Mouse (Mus musculus) bone marrow, adult 2 months (tissue): Measurements from ENCODE around the gene Ryr1. TPM values are rescaled to one million over a fixed set of nuclear protein-coding genes. Genes with fewer than 3 reads are reported as not detected.

Experiments used
- H3K27ac ChIP-seq: fragments of 200-500 bp; 2 replicates; pipeline ENCODE4 v1.5.1; 2012; ENCODE audit warnings: low read depth, mild to moderate bottlenecking, control low read depth, inconsistent platforms, low read length; ENCODE audit not compliant: control insufficient read depth, poor library complexity, insufficient read depth
- H3K4me1 ChIP-seq: fragments of 200-500 bp; 2 replicates; pipeline ENCODE4 v1.6.1; 2011; ENCODE audit warnings: low read length; ENCODE audit not compliant: control insufficient read depth, insufficient read depth
- H3K4me3 ChIP-seq: fragments of 200-500 bp; replicated peaks from 2 replicates; pipeline ENCODE3; 2011; ENCODE audit warnings: mild to moderate bottlenecking, low read depth, low read length, control low read depth; ENCODE audit not compliant: control insufficient read depth
- CTCF ChIP-seq: fragments of 200-500 bp; IDR thresholded peaks from 2 replicates; pipeline ENCODE4 v1.5.1; 2011; ENCODE audit warnings: low read length, control low read depth; ENCODE audit not compliant: control insufficient read depth, insufficient read depth
- POLR2A ChIP-seq: fragments of 200-500 bp; IDR thresholded peaks from 2 replicates; pipeline ENCODE4 v1.6.1; 2011; ENCODE audit warnings: low read depth, mild to moderate bottlenecking, control low read depth, low read length, borderline replicate concordance; ENCODE audit not compliant: control insufficient read depth
- WGBS: fragments of 180-500 bp; shearing (Covaris S2); methylation state at CpG from one replicate; pipeline ENCODE4 v1.1.7; 2018; 5-methylcytosine and 5-hydroxymethylcytosine counted together
- polyA plus RNA-seq: library from polyadenylated mRNA; stranded (reverse); fragments of >200 nt; gene quantifications from 2 replicates; pipeline ENCODE4 v1.2.4, GENCODE M21; 2011; ENCODE audit warnings: low replicate concordance; ENCODE audit not compliant: missing spikeins, insufficient read depth, insufficient read length

The Ryr1 gene
- polyA plus RNA-seq, 1 experiment, result 2.7 TPM

DNA sequence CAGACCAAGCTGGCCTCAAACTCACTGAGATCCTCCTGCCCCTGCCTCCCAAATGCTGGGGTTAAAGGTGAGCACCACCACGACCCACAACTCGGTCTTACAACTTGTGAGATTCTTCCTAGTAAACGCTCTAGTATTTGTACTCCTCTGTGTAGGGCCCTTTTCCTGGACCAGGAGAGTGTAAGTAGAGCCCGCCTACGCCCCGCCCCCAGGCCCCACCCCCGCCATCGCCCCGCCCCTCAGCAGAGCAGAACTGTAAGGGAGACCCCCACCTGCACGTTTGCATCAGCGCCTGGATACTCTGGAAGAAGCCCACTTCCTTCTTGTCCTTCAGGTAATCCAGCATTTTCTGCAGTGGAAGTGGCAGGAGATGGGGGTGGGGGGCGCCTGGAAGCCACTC lies 78.4 kb downstream of the Ryr1 start:
- no peak overlapping the region for H3K4me3 ChIP-seq
- H3K27ac ChIP-seq, result no peak overlapping the region
- 19% methylated on average over 12 of the region's 12 CpGs for WGBS
- peaks cover 3% of the 10 kb centered on the region; the same call in 1 of the 2 replicates for H3K4me1 ChIP-seq
- TF ChIP-seq CTCF, result no peak
- no peak for TF ChIP-seq POLR2A

DNA sequence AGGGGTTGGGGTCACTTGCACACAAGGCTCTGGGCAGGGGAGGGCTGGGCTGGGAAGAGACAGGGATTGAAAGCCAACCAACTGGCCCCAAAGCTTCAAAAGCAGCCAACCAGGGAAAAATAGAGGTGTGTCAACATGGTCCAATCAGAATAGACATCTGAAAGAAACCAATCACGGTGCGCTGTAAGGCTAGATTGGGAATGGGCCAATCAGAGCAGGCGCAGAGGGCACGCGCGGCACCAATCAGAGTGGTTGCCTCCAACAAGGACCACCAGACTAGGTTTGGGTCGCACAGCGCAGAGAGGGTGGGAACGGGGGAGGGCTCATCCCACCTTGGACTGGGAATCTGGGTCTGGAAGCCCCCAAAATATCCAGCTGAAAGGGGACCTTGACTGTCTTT lies 80.7 kb downstream of the Ryr1 start:
- Histone ChIP-seq H3K4me3 (no peak overlapping the region), H3K27ac (no peak overlapping the region), H3K4me1 (peaks cover 3% of the 10 kb centered on the region; the same call in 1 of the 2 replicates)
- no peak for TF ChIP-seq CTCF
- TF ChIP-seq POLR2A, result no peak
- WGBS, result 93% methylated on average over 9 of the region's 9 CpGs

DNA sequence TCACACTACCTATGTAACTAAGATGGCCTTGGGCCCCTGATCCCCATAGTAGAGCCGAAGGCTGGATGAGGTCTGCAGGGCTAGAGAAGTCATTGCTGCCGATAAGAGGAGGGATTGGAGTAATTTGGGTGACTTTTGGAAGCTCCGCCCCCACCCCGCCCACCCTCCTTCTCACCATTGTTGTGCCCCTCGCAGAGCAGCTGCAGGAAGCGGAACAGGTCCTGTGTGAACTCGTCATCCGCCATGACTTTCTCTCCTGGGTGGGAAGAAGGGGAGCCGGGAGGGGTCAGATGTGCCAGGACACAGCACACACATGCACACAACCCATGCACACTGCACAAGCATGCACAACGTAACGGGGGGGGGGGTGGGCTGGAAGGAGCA lies 81.3 kb downstream of the Ryr1 start:
- Histone ChIP-seq H3K4me3 (no peak overlapping the region), H3K27ac (0 out of 2 replicates have a peak overlapping the region, but pooled peaks have one; percentile 8), H3K4me1 (peaks cover 3% of the 10 kb centered on the region; the same call in 1 of the 2 replicates)
- TF ChIP-seq POLR2A (no peak), CTCF (no peak)
- 55% methylated on average over 11 of the region's 11 CpGs for WGBS

DNA sequence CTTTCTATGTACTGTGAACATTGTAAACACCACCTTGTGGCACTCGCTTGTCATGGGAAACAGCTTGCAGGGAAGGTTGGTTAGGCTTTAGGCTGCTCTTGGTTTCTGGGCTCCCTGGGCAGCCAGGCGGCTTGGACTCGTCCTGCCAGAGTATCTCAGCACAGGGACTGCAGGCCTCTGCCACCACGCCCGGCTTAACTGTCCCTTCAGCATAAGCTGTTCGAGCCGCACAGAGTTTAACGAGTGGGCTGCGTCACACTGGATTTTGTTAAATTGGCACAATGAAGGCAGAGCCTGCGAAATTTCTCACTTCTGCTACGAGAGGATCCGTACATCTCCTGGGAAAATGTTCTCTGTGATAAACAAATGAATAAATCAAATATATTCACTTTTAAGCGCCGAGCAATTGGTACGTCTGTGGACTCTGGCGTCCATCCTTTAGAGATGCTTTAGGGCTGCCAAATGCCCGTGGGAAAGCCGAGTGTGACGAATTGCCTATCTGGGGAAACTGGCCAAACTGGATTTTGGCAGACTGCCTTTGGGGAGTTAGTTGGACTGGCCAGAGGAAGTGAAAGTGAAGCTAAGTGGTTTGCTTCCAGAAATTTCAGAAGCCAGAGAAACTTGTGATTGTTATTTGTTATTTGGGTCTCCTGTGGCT lies 81.8 kb downstream of the Ryr1 start:
- TF ChIP-seq POLR2A (no peak), CTCF (no peak)
- Histone ChIP-seq H3K4me3 (no peak overlapping the region), H3K4me1 (peaks cover 3% of the 10 kb centered on the region; the same call in 1 of the 2 replicates), H3K27ac (peak overlapping the region; percentile 58; the same call in 1 of the 2 replicates)
- 68% methylated on average over 19 of the region's 19 CpGs for whole genome bisulfite sequencing

DNA sequence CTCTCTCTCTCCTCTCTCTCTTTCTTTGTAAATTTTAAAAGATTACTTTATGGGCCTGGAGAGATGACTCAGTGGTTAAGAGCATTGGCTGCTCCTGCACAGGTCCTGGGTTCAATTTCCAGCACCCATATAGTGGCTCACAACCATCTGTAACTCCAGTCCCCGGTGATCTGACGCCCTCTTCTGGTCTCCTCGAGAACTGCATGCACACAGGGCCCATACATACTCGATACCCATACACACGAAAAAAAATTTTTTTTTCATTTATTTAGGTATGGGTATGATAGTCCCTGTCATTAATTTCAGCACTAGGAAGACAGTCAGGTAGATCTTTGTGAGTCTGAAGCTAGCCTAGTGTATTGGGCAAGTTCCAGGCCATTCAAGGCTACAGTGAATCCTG lies 83.8 kb downstream of the Ryr1 start:
- no peak overlapping the region for H3K27ac ChIP-seq
- TF ChIP-seq CTCF, result no peak; the same call in 1 of the 2 replicates
- no peak for TF ChIP-seq POLR2A
- 80% methylated on average over 5 of the region's 5 CpGs for WGBS
- no peak overlapping the region for H3K4me3 ChIP-seq
- H3K4me1 ChIP-seq, result peaks cover 3% of the 10 kb centered on the region; the same call in 1 of the 2 replicates

DNA sequence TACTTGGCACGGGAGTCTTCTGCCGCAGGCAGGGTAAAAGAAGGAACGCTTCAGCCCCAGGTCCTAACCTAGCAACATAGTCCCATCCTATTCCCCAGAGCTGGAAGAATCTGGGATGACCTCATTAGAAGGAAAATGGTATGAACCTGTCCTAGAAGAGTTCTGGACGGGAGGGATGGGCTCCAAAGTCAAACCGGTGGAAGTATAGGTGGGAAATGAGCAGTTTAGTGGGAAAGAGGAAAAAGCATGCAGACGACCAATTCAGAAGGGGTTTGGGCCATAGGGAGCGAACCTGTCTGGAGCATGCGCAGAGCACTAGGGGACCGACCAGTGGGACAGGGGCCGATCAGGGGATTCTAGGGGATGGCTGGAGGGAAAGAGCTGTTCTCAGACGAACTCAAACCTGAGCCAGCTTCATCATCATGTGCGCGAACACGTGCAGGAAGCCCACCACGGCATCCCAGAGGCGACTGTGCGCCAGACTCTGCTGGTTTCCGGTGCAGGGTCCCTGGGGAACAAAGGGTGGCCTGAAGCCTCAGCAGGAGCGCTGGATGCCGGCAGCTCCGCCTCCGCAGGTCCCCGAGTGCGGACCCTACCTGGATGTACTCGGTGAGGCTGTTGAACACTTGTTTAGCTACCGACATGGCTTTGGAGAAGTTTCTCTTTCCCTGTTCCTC lies 84.9 kb downstream of the Ryr1 start:
- no peak overlapping the region for H3K27ac ChIP-seq
- 1% methylated on average over 26 of the region's 26 CpGs for WGBS
- H3K4me3 ChIP-seq, result peak overlapping the region; percentile 21
- TF ChIP-seq POLR2A (0 out of 2 replicates have a peak, but pooled peaks have one; percentile 4), CTCF (no peak)
- H3K4me1 ChIP-seq, result peaks cover 3% of the 10 kb centered on the region; the same call in 1 of the 2 replicates

DNA sequence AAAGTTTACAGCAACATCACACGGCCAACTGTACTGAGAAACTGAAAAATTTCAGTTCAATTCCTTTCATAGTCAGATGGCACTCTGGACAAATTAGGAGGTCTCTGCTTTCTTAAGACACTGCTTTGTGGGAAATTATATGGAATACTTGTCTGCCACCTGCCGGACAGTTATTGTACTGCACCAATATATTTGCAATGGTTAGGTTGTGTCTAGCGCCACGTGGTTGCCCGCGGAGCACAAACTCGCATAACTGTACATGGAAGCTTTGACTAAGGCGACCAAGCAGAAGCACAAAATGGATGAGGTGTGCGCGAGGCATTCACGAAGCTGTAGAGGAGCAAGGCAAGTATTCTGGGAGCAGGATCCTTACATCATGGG lies 85.4 kb downstream of the Ryr1 start:
- no peak overlapping the region for H3K4me3 ChIP-seq
- whole genome bisulfite sequencing, result under 1% methylated on average over 11 of the region's 11 CpGs
- no peak overlapping the region for H3K27ac ChIP-seq
- TF ChIP-seq CTCF, result peak; percentile 62
- no peak for TF ChIP-seq POLR2A
- H3K4me1 ChIP-seq, result peaks cover 3% of the 10 kb centered on the region; the same call in 1 of the 2 replicates

DNA sequence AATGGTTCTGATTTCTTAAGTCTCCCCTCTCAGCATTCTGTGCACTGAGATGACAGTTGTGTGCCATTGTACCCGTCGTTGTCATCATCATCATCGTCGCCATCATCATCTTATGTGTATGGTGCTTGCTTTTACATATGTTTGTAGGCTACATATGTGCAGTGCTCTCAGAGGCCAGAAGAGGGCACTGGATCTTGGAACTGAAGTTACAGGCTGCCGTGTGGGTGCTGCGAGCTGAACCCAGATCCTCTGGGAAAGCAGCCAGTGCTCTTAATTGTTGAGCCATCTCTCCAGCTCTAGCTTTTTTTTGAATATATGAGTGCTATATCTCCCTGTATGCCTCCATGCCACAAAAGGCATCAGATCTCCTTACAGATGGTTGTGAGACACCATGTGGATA lies 87.7 kb downstream of the Ryr1 start:
- no peak overlapping the region for H3K4me3 ChIP-seq
- no peak overlapping the region for H3K27ac ChIP-seq
- TF ChIP-seq POLR2A (no peak), CTCF (peak; percentile 32; the same call in 1 of the 2 replicates)
- 80% methylated on average over 6 of the region's 6 CpGs for WGBS
- H3K4me1 ChIP-seq, result peaks cover under 1% of the 10 kb centered on the region; the same call in 1 of the 2 replicates
